Mouse (Mus musculus) heart, postnatal 25 days (tissue): ENCODE results near the gene Tmem121. TPM values are rescaled to one million over a fixed set of nuclear protein-coding genes. Genes with fewer than 3 reads are reported as not detected.

Source experiments
- total RNA-seq, 2 experiments: library from RNA; stranded (reverse); gene quantifications; 2 replicates each; pipeline ENCODE4 v1.2.3; 2021

The Tmem121 gene
- total RNA-seq, 2 experiments from 2014 or later, result 0.17 TPM; not detected in 1

Other genes with a start within 250 kb of the Tmem121 start
- 1 to 10 TPM; 4.4 to 5.7 TPM for gene Nudt14, start 243.8 kb upstream of the Tmem121 start, total RNA-seq
- gene Btbd6, start 209.4 kb upstream of the Tmem121 start, total RNA-seq, result 10 to 100 TPM; 21.0 to 21.9 TPM
- 10 to 100 TPM; 23.5 to 25.1 TPM for gene Brf1, start 185.2 kb upstream of the Tmem121 start, total RNA-seq
- 10 to 100 TPM; 35.5 to 35.9 TPM for gene Pacs2, start 171.4 kb upstream of the Tmem121 start, total RNA-seq
- gene Tex22, start 111.4 kb upstream of the Tmem121 start, total RNA-seq, result not detected
- 10 to 100 TPM; 48.4 to 49.3 TPM for gene Mta1, start 87.7 kb upstream of the Tmem121 start, total RNA-seq
- gene Crip2, start 45.7 kb upstream of the Tmem121 start, total RNA-seq, result 1,000 to 10,000 TPM; 1,410 to 1,505 TPM
- 100 to 1,000 TPM; 178 to 211 TPM for gene Crip1, start 39.6 kb upstream of the Tmem121 start, total RNA-seq
- gene Tedc1, start 29.5 kb upstream of the Tmem121 start, total RNA-seq, result under 1 TPM; 0.61 to 0.83 TPM